In genomic region chr11:85786113-85786718, GRCm38 (mm10) we compare ENCODE assay signal across 9 mouse cellular contexts. TPM values are rescaled to one million over a fixed set of nuclear protein-coding genes. Genes with fewer than 3 reads are reported as not detected.
DNase-seq lines count a peak whose midpoint lies in the region; ATAC-seq lines count a peak whose summit lies in the region.
"Had no signal": no experiment of that assay in that cellular context is flagged by ENCODE, and none has a peak within 500 bp of the region (broad histone marks: within the 10 kb centered on the region; RNA-seq: fewer than 3 reads in every experiment).

No protein-coding gene starts in this region.

- peak; percentile 26 for DNase-seq in hindbrain, embryonic 11.5 days (ENCODE audit: low spot score)
- peak; percentile 88 for DNase-seq in 3T3-L1 (ENCODE audit: low read depth, low spot score)
- DNase-seq in NIH3T3 (ENCODE audit: low read depth): peak; percentile 89
- DNase-seq in intestine, embryonic 14.5 days (ENCODE audit: low spot score): no peak
- no peak for DNase-seq in adrenal gland, postnatal 14 days
- DNase-seq in thymus, postnatal 10 days (ENCODE audit: low spot score in 2 of 2): no peak

- no peaks in the 10 kb centered on the region for H3K36me3 ChIP-seq in hindbrain, embryonic 11.5 days (ENCODE audit: control insufficient read depth, insufficient read depth, low read length)
- no peaks in the 10 kb centered on the region for H3K36me3 ChIP-seq in hindbrain, embryonic 13.5 days
- H3K36me3 ChIP-seq in intestine, embryonic 14.5 days (ENCODE audit: control insufficient read depth, insufficient read depth, low read length): no peaks in the 10 kb centered on the region
- H3K36me3 ChIP-seq: neural tube, embryonic 13.5 days had no signal

- H3K9ac ChIP-seq in hindbrain, embryonic 11.5 days (ENCODE audit: low read depth, low read length): no peak overlapping the region
- H3K9ac ChIP-seq in hindbrain, embryonic 13.5 days: no peak overlapping the region
- no peak overlapping the region for H3K9ac ChIP-seq in intestine, embryonic 14.5 days (ENCODE audit: low read length)
- H3K9ac ChIP-seq: neural tube, embryonic 13.5 days had no signal

- H3K4me3 ChIP-seq in hindbrain, embryonic 11.5 days (ENCODE audit: low read depth, low read length): no peak overlapping the region
- H3K4me3 ChIP-seq in hindbrain, embryonic 13.5 days: no peak overlapping the region
- no peak overlapping the region for H3K4me3 ChIP-seq in intestine, embryonic 14.5 days (ENCODE audit: low read depth, low read length)
- H3K4me3 ChIP-seq: neural tube, embryonic 13.5 days had no signal

- no peaks in the 10 kb centered on the region for H3K4me1 ChIP-seq in hindbrain, embryonic 11.5 days (replicated peaks; ENCODE audit: control insufficient read depth, insufficient read depth, low read length)
- H3K4me1 ChIP-seq in hindbrain, embryonic 13.5 days (replicated peaks): no peaks in the 10 kb centered on the region
- H3K4me1 ChIP-seq in intestine, embryonic 14.5 days (replicated peaks; ENCODE audit: control insufficient read depth, insufficient read depth, low read length): peaks cover 15% of the 10 kb centered on the region; the same call in 1 of the 2 replicates
- H3K4me1 ChIP-seq: neural tube, embryonic 13.5 days had no signal

- no peaks in the 10 kb centered on the region for H3K27me3 ChIP-seq in hindbrain, embryonic 11.5 days (ENCODE audit: control insufficient read depth, insufficient read depth, low read length)
- H3K27me3 ChIP-seq in hindbrain, embryonic 13.5 days: 0 out of 2 replicates have a peak, but pooled peaks cover 7% of the 10 kb centered on the region
- H3K27me3 ChIP-seq in intestine, embryonic 14.5 days (replicated peaks; ENCODE audit: control insufficient read depth, insufficient read depth, low read length): no peaks in the 10 kb centered on the region
- H3K27me3 ChIP-seq: neural tube, embryonic 13.5 days had no signal

- no peak for ATAC-seq in hindbrain, embryonic 11.5 days (ENCODE audit: low FRiP score)
- ATAC-seq in hindbrain, embryonic 13.5 days (ENCODE audit: low FRiP score): no peak
- peak; percentile 47; the same call in 1 of the 2 replicates for ATAC-seq in intestine, embryonic 14.5 days (replicated peaks; ENCODE audit: low FRiP score, low TSS enrichment, low read depth)
- no peak for ATAC-seq in frontal cortex, adult (ENCODE audit: low TSS enrichment)

- H3K9me3 ChIP-seq in hindbrain, embryonic 11.5 days (ENCODE audit: control insufficient read depth, low read length): no peaks in the 10 kb centered on the region
- H3K9me3 ChIP-seq in hindbrain, embryonic 13.5 days: no peaks in the 10 kb centered on the region
- no peaks in the 10 kb centered on the region for H3K9me3 ChIP-seq in intestine, embryonic 14.5 days (ENCODE audit: control insufficient read depth, low read length)
- H3K9me3 ChIP-seq: neural tube, embryonic 13.5 days had no signal

- H3K27ac ChIP-seq in hindbrain, embryonic 11.5 days (ENCODE audit: low read depth, low read length): no peak overlapping the region
- no peak overlapping the region for H3K27ac ChIP-seq in hindbrain, embryonic 13.5 days
- H3K27ac ChIP-seq in intestine, embryonic 14.5 days (ENCODE audit: low read depth): no peak overlapping the region
- H3K27ac ChIP-seq: neural tube, embryonic 13.5 days had no signal

- 80% methylated on average over 3 of the region's 3 CpGs for WGBS in hindbrain, embryonic 11.5 days
- 77% methylated on average over 3 of the region's 3 CpGs for WGBS in hindbrain, embryonic 13.5 days
- 66% methylated on average over 3 of the region's 3 CpGs for WGBS in intestine, embryonic 14.5 days

- no peak overlapping the region for H3K4me2 ChIP-seq in hindbrain, embryonic 11.5 days (replicated peaks; ENCODE audit: low read depth, low read length)
- no peak overlapping the region for H3K4me2 ChIP-seq in hindbrain, embryonic 13.5 days
- no peak overlapping the region for H3K4me2 ChIP-seq in intestine, embryonic 14.5 days (ENCODE audit: low read length)
- H3K4me2 ChIP-seq: neural tube, embryonic 13.5 days had no signal

RNA-seq across cellular contexts. Expression of gene Tbx2, which starts 46.1 kb away (rescaled TPM):
- polyA plus RNA-seq in hindbrain, embryonic 11.5 days (2014; fragmentation: Nextera tagmentation; extraction: Ambion mirVana): 2.3 and 3.7 TPM in 2 replicates
- 1.6 and 1.7 TPM in 2 replicates for polyA plus RNA-seq in hindbrain, embryonic 13.5 days (2015; fragmentation: Nextera tagmentation; extraction: Ambion mirVana)
- polyA plus RNA-seq in intestine, embryonic 14.5 days (2014; fragmentation: Nextera tagmentation; extraction: Ambion mirVana): 7.2 and 7.7 TPM in 2 replicates
- 26.3 and 28.3 TPM in 2 replicates for total RNA-seq in adrenal gland, postnatal 14 days (2021)

Comparison
In these comparisons a context has a peak if more than half of its experiments do, and no peak if none do; other contexts are left out.
1. DNase-seq: peak in hindbrain, embryonic 11.5 days (single experiment), 3T3-L1 (single experiment) and NIH3T3 (single experiment); none in intestine, embryonic 14.5 days (single experiment), adrenal gland, postnatal 14 days (single experiment) and thymus, postnatal 10 days (0 of 2).